Mouse (Mus musculus): ENCODE results near the gene Tmem121b. TPM values are rescaled to one million over a fixed set of nuclear protein-coding genes. Genes with fewer than 3 reads are reported as not detected.

Gene Tmem121b
- polyA plus RNA-seq, 1 experiment = 0.04 TPM

GRCm38 (mm10) chr6:120469268-120469667 is 24.3 kb downstream of the Tmem121b start:
- DNase-seq (ENCODE audit: low read depth, low spot score) = no peak
- WGBS = 69% methylated on average over 3 of the region's 3 CpGs

- WGBS = 93% methylated on average over 4 of the region's 4 CpGs
Measured at GRCm38 (mm10) chr6:120468259-120468658, 25.3 kb downstream of the Tmem121b start.

GRCm38 (mm10) chr6:120466609-120467329 is 26.8 kb downstream of the Tmem121b start:
- 70% methylated on average over 10 of the region's 10 CpGs for WGBS
- no peak for DNase-seq (ENCODE audit: low read depth, low spot score)

More at GRCm38 (mm10) chr6:120468259-120468658, 25.3 kb downstream of the Tmem121b start:
- DNase-seq (ENCODE audit: low read depth, low spot score) = no peak

GRCm38 (mm10) chr6:120465393-120465792 is 28.2 kb downstream of the Tmem121b start:
- 73% methylated on average over 4 of the region's 4 CpGs for WGBS
- no peak for DNase-seq (ENCODE audit: low read depth, low spot score)

GRCm38 (mm10) chr6:120464406-120464939 is 29.1 kb downstream of the Tmem121b start:
- WGBS = 64% methylated on average over 9 of the region's 9 CpGs
- no peak for DNase-seq (ENCODE audit: low read depth, low spot score)

- 4% methylated on average over 11 of the region's 11 CpGs for WGBS
- no peak for DNase-seq (ENCODE audit: low read depth, low spot score)
Measured at GRCm38 (mm10) chr6:120463884-120464283, 29.7 kb downstream of the Tmem121b start.

GRCm38 (mm10) chr6:120463086-120463871 is 30.3 kb downstream of the Tmem121b start, which contains the start of gene Il17ra:
Gene Il17ra, plus strand, starts transcription at chr6:120463247.
- peak; percentile 61 for DNase-seq (ENCODE audit: low read depth, low spot score)
- WGBS = 1% methylated on average over 90 of the region's 90 CpGs

- DNase-seq (ENCODE audit: low read depth, low spot score) = no peak
- 49% methylated on average over 6 of the region's 6 CpGs for WGBS
Measured at GRCm38 (mm10) chr6:120462251-120462650, 31.4 kb downstream of the Tmem121b start.

GRCm38 (mm10) chr6:120461217-120461616 is 32.4 kb downstream of the Tmem121b start:
- DNase-seq (ENCODE audit: low read depth, low spot score) = no peak
- 72% methylated on average over 15 of the region's 15 CpGs for WGBS

GRCm38 (mm10) chr6:120457751-120458150 is 35.9 kb downstream of the Tmem121b start:
- DNase-seq (ENCODE audit: low read depth, low spot score) = no peak
- WGBS = 79% methylated on average over 5 of the region's 5 CpGs

- 68% methylated on average over 7 of the region's 7 CpGs for WGBS
- no peak for DNase-seq (ENCODE audit: low read depth, low spot score)
Measured at GRCm38 (mm10) chr6:120457074-120457473, 36.5 kb downstream of the Tmem121b start.

GRCm38 (mm10) chr6:120454627-120455077 is 39.0 kb downstream of the Tmem121b start:
- WGBS = 13% methylated on average over 11 of the region's 11 CpGs
- peak; percentile 74 for DNase-seq (ENCODE audit: low read depth, low spot score)

GRCm38 (mm10) chr6:120453556-120453955 is 40.1 kb downstream of the Tmem121b start:
- DNase-seq (ENCODE audit: low read depth, low spot score) = no peak
- 86% methylated on average over 3 of the region's 3 CpGs for WGBS

- DNase-seq (ENCODE audit: low read depth, low spot score) = no peak
- 75% methylated on average over 5 of the region's 5 CpGs for WGBS
Measured at GRCm38 (mm10) chr6:120453103-120453445, 40.5 kb downstream of the Tmem121b start.

GRCm38 (mm10) chr6:120452384-120453102 is 41.1 kb downstream of the Tmem121b start:
- WGBS = 87% methylated on average over 11 of the region's 11 CpGs
- no peak for DNase-seq (ENCODE audit: low read depth, low spot score)

GRCm38 (mm10) chr6:120450208-120450607 is 43.4 kb downstream of the Tmem121b start:
- DNase-seq (ENCODE audit: low read depth, low spot score) = no peak
- 76% methylated on average over 3 of the region's 3 CpGs for WGBS

- DNase-seq (ENCODE audit: low read depth, low spot score) = no peak
- WGBS = 27% methylated on average over 14 of the region's 14 CpGs
Measured at GRCm38 (mm10) chr6:120443363-120444355, 49.9 kb downstream of the Tmem121b start.

- WGBS = 76% methylated on average over 4 of the region's 4 CpGs
Measured at GRCm38 (mm10) chr6:120442171-120442749, 51.3 kb downstream of the Tmem121b start.

More at GRCm38 (mm10) chr6:120442171-120442749, 51.3 kb downstream of the Tmem121b start:
- DNase-seq (ENCODE audit: low read depth, low spot score) = no peak

Data from large intestine, adult 2 months (tissue).